Mouse (Mus musculus): ENCODE data around the gene Hcst.

Hcst gene

GRCm38 (mm10) chr7:30419561-30420499 is at the start of gene Hcst:
Gene Hcst (minus strand): TSS chr7:30419854.
- peak; percentile 53 for DNase-seq

DNA sequence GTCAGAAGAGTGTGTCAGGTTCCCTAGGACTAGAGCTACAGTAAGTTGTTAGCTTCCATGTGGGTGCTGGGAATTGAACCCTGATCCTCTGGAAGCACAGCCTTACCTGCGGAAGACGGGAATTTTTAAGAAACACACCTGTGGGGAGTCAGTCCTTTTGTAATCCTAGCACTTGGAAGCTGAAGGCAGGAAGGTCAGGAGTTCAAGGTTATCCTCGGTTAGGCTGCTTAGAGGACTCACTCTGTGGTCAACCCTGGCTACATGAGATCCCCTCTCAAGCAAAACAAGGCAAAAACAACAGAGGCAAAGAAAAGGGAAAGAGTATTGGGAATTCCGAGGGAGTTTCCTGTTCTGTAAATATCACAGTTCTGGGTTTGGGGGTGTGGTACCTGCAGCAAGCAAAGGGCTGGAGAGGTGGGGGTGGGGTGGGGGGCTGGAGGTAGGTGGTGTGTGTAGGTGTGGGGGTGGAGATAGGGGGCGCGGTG is 45.2 kb upstream of the Hcst start:
- no peak for DNase-seq

DNA sequence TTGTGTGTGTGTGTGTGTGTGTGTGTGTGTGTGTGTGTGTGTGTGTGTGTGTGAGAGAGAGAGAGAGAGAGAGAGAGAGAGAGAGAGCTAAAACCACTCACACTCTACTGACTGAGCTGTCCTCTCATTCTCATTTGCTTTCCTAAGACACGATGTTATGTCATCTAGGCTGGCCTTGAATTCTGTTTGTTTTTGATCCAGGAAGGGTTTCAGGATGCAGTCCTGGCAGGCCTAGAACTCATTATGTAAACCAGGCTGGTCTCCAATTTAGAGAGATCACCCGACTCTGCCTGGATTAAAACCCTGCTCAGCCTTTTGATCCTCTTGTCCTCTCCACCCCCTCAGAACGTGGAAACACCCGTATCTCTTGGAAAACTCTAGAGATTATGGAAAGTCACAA is 44.3 kb upstream of the Hcst start:
- no peak for DNase-seq

- DNase-seq = no peak
Measured at GRCm38 (mm10) chr7:30463568-30463967, 43.9 kb upstream of the Hcst start.

GRCm38 (mm10) chr7:30459484-30459883 is 39.8 kb upstream of the Hcst start:
- DNase-seq = no peak

DNA sequence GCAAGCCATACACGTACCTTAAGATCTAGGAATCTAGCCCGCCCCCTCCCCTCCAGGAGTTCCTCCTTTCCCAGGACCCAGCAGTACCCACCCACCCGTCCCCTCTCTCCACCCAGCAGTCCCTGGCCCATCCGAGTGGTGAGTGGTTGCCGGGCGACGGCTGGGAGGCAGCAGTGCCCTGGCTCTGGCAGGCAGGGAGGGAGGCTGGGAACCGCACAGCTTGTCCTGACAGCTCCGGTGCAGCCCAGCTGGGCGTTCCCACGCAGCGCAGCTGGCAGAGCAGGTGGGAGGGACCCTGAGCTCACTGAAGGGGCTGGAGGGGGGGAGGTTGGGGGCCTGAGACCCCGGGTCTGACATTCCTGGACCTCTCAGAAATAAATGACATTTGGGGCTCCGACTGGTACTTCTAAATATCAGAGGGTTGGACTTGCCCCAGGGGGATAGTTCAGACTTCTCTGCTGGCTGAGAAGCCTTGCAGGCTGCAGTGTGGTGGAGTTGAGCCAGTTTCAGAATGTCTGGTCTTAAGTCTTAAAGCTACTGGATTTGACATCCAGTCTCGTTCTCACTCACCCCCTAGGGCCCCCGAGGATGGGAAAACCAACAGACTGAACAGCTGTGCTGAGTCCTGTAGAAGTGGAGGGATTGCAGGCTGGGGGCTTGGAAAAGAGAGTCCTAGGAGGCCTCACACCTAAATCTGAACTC is 38.1 kb upstream of the Hcst start, which contains the start of the genes Kirrel2 and Nphs1:
Gene Kirrel2 (minus strand): TSS at position 62 of the 702 bp plus-strand sequence.
Gene Nphs1 (plus strand): TSS at position 687 of the 702 bp plus-strand sequence.
- no peak for DNase-seq

DNA sequence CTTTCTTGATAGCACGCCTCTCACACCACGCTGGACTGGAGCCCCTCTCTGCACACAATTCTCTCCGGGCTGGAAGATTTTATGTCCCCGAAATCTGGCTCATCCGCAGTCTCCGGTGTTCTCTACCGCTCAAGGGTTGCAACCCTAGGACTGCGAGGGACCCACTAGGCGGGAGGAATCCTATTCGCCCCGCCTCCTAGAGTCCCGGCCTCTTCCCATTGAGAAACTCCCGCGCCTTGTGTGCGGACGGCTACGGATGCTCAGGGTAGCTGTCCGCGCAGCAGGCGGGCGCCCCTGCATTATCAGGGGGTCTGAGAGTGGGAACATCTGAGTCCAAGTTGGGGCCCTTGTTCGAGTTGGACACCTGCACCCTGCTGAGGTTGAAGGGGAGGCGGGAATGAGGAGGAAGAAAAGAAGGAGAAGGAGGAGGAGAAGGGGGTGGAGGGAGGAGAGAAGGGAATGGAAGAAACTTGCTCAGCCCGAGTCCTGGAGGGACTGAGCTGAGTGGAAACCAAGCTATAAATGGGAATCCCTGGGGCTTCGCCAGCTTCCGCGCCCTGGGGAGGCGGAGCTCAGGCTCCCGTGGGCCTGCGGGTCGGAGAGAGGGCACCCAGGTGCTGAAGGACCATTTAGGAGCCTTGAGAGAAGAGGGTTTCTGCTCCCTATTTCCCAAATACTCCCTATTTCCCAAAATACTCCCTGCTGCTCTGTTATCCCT is 37.4 kb upstream of the Hcst start:
- DNase-seq = no peak

DNA sequence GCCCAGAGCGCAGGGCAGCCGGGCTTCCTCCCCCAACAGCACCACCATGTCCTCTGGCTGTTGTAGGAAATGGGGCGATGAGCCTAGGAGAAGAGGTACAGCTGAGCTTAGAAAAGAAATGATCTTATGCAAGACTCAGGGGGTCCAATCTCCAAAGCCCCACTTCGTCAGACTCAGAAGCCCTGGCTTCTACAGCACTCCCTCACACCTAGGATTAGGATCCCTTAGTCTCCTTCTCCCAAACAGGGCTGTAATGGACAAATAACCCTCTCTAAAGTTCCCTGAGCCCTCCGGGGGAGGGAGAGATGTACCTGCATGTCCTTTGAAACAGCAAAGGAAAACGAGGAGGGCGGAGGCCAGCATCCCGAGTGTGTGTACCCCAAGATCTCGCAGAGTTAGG is 36.8 kb upstream of the Hcst start:
- DNase-seq = no peak

GRCm38 (mm10) chr7:30454259-30454658 is 34.6 kb upstream of the Hcst start:
- no peak for DNase-seq

DNA sequence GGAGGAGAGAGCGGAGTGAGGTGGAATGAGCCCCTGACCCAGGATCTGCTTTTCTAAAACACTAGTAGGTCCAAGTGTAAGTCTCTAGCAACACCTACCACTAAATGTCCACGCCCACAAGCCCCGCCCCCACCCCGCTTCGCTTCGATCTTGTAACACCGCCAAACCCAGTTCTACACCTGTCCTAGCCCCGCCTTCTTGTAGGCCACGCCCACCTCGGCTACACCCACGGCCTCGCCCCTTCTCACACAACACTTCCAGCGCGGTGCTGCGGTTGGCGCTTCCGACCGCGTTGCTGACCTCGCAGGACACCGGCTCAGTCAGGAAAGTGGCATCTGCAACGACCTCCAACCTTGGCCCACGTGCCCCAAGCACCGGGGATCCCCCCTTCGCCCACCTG is 34.1 kb upstream of the Hcst start:
- peak; percentile 66 for DNase-seq

- no peak for DNase-seq
Measured at GRCm38 (mm10) chr7:30453327-30453726, 33.7 kb upstream of the Hcst start.

GRCm38 (mm10) chr7:30450241-30450640 is 30.6 kb upstream of the Hcst start:
- DNase-seq = no peak

DNA sequence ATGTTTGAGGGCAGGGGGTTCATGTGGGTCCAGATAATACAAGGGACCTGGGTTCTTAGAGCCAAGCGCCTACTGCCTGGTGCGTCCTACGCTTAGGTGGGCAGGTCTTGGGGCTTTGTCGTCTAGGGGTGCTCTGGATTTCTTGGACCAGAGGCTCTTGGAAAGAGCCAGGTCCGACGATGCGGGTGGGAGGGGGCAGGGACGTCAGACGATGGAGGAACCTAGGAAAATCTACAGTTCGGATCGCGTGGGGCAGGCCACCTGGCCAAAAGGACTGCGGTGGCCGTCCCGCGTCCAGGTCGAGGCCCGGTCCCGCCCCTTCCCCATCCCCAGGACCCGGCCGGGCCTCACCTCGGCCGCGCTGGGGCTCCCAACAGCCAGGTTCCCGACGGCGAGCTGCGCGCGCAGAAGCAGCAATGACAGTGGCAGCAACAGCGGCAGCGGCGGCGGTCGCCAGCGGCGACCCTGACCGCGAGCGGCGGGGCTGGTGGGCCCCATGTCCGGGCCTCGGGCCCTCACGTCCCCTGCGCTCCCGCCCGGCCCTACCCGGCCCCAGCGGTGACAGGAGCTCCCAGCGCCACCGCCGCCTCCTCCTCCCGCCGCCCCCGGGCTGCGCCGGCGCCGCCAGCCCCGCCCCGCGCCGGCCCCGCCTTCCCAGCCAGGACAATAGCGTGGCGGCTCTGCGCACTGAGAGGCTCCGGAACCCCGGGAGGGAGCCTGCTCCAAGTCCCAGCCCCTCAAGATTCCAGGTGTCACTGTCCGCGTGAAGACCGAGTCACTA is 25.5 kb upstream of the Hcst start, which contains the start of gene Aplp1:
Gene Aplp1 (minus strand): TSS at position 565 of the 781 bp plus-strand sequence.
- peak; percentile 62 for DNase-seq

GRCm38 (mm10) chr7:30444154-30444970 is 24.7 kb upstream of the Hcst start:
- peak; percentile 47 for DNase-seq

- DNase-seq = no peak
Measured at GRCm38 (mm10) chr7:30443696-30444095, 24.0 kb upstream of the Hcst start.

DNA sequence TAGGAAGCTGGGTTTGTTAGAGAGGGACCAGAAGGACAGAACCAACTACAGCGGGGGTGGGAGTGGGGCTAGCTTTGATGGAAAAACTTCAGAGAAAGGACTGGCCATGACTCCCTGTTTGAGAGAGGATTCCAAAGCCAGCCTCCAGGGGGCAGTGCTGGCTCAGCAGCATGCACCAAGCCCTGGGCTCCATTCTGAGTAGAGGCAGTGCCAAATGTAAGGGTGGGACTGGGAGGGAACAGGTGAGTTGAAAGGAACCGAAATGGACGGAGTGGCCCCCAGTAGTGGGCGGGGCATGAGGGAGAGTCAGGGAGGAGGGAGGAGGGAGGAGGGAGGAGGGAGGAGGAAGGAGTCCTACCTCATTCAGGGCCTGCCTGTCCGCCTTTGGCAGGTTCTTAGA is 21.0 kb upstream of the Hcst start:
- peak; percentile 62 for DNase-seq

DNA sequence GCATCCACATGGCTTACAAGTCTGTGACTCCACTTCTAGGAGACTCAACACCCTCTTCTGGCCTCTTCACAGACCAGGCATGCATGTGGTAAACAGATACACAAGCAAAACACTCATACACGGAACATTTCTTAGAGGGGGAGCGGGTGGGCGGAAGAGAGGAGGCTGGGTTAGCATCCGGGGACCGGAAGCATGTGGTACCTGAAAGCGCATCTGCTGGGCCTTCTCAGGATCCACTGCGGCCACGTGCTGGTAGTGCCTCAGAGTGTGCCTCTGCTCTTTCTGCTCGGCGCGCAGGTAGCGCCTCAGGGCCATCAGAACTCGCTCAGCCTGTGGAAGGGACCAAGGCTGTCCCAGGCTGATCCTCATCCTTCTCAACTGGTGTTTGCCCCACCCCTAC is 20.1 kb upstream of the Hcst start:
- no peak for DNase-seq

DNA sequence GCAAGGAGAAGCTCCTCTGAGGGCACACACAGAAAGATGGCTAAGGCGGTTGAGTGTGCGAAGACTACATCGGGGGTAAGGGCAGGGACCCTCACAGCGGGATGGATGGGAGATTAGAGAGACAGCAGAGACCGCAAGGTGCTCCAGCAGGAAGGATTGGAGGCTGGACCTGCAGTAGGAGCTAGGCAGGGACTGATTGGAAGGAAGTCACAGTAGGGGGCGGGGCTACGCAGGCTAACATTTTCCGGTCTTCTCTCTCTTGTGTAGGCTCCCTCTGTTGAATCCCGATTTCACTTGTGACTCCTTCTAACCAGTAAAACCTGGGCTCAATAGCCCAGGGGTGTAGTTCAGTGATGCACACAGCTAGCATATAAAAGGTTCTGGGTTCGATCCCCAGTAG is 17.2 kb upstream of the Hcst start:
- DNase-seq = no peak

- no peak for DNase-seq
Measured at GRCm38 (mm10) chr7:30435156-30435555, 15.5 kb upstream of the Hcst start.

DNA sequence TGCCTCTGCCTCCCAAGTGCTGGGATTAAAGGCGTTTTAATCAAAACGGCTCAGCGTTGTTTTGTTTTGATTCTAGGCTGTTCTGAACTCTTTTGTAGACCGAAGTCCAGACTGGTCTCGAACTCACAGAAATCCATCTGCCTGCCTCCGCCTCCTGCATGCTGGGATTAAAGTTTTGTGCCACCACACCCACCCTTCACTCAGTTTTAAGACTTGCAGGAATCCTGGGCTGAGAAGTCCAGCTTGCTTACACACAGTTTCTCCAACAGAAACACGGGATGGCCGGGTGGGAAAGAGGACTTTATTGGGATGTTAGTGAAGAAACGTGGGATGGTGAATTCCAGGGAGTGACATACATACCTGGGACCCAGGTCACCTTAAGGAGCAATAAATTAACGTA is 15.0 kb upstream of the Hcst start:
- no peak for DNase-seq

- DNase-seq = peak; percentile 53
Measured at GRCm38 (mm10) chr7:30434238-30434637, 14.6 kb upstream of the Hcst start.
